Mouse (Mus musculus): ENCODE data around the gene Catip. TPM values are rescaled to one million over a fixed set of nuclear protein-coding genes. Genes with fewer than 3 reads are reported as not detected.
"Not testable (repeated sequence)": the region's sequence is repeated elsewhere in the genome, so short reads cannot be mapped to it uniquely, and the experiment has no call there.

Catip gene
- polyA plus RNA-seq, 1 experiment, result 4.6 TPM

- H3K4me3 ChIP-seq (ENCODE audit: insufficient read depth, low read length), result no peak overlapping the region
- H3K27ac ChIP-seq (ENCODE audit: insufficient read depth, low read length), result no peak overlapping the region
- 0 out of 2 replicates have a peak, but pooled peaks cover 2% of the 10 kb centered on the region for H3K4me1 ChIP-seq (ENCODE audit: control insufficient read depth, insufficient read depth, low read length)
- TF ChIP-seq CTCF (IDR thresholded peaks at IDR 0.05; ENCODE audit: extremely low read depth, insufficient read depth, low read length) (no peak), POLR2A (IDR thresholded peaks at IDR 0.05; ENCODE audit: extremely low read depth, insufficient read depth, low read length) (no peak)
These were observed 33.0 kb downstream of the Catip start for GRCm38 (mm10) chr1:74394858-74395257.

- H3K27ac ChIP-seq (ENCODE audit: insufficient read depth, low read length), result no peak overlapping the region
These were observed 33.4 kb downstream of the Catip start for GRCm38 (mm10) chr1:74395290-74395689.

GRCm38 (mm10) chr1:74396456-74397222, 34.7 kb downstream of the Catip start:
- H3K27ac ChIP-seq (ENCODE audit: insufficient read depth, low read length); H3K4me1 ChIP-seq (ENCODE audit: control insufficient read depth, insufficient read depth, low read length): not testable (repeated sequence)
- peak overlapping the region; percentile 18; the same call in 1 of the 2 replicates for H3K4me3 ChIP-seq (ENCODE audit: insufficient read depth, low read length)

More at GRCm38 (mm10) chr1:74395290-74395689, 33.4 kb downstream of the Catip start:
- no peak for TF ChIP-seq CTCF (IDR thresholded peaks at IDR 0.05; ENCODE audit: extremely low read depth, insufficient read depth, low read length)
- TF ChIP-seq POLR2A (IDR thresholded peaks at IDR 0.05; ENCODE audit: extremely low read depth, insufficient read depth, low read length), result no peak
- Histone ChIP-seq H3K4me1 (ENCODE audit: control insufficient read depth, insufficient read depth, low read length) (0 out of 2 replicates have a peak, but pooled peaks cover 2% of the 10 kb centered on the region), H3K4me3 (ENCODE audit: insufficient read depth, low read length) (no peak overlapping the region)

- H3K4me1 ChIP-seq (ENCODE audit: control insufficient read depth, insufficient read depth, low read length), result 0 out of 2 replicates have a peak, but pooled peaks cover 2% of the 10 kb centered on the region
- peak overlapping the region; percentile 18 for H3K4me3 ChIP-seq (ENCODE audit: insufficient read depth, low read length)
- peak; percentile 58; the same call in 1 of the 2 replicates for TF ChIP-seq POLR2A (IDR thresholded peaks at IDR 0.05; ENCODE audit: extremely low read depth, insufficient read depth, low read length)
- TF ChIP-seq CTCF (IDR thresholded peaks at IDR 0.05; ENCODE audit: extremely low read depth, insufficient read depth, low read length), result peak; percentile 44
- peak overlapping the region; percentile 2; the same call in 1 of the 2 replicates for H3K27ac ChIP-seq (ENCODE audit: insufficient read depth, low read length)
These were observed 35.5 kb downstream of the Catip start for GRCm38 (mm10) chr1:74397268-74397918.

- Histone ChIP-seq H3K27ac (ENCODE audit: insufficient read depth, low read length) (peak overlapping the region; percentile 2; the same call in 1 of the 2 replicates), H3K4me1 (ENCODE audit: control insufficient read depth, insufficient read depth, low read length) (0 out of 2 replicates have a peak, but pooled peaks cover 2% of the 10 kb centered on the region), H3K4me3 (ENCODE audit: insufficient read depth, low read length) (peak overlapping the region; percentile 18)
- TF ChIP-seq CTCF (IDR thresholded peaks at IDR 0.05; ENCODE audit: extremely low read depth, insufficient read depth, low read length) (peak; percentile 42), POLR2A (IDR thresholded peaks at IDR 0.05; ENCODE audit: extremely low read depth, insufficient read depth, low read length) (no peak)
These were observed 36.1 kb downstream of the Catip start for GRCm38 (mm10) chr1:74397919-74398451.

- Histone ChIP-seq H3K4me3 (ENCODE audit: insufficient read depth, low read length) (no peak overlapping the region), H3K4me1 (ENCODE audit: control insufficient read depth, insufficient read depth, low read length) (0 out of 2 replicates have a peak, but pooled peaks cover 2% of the 10 kb centered on the region), H3K27ac (ENCODE audit: insufficient read depth, low read length) (no peak overlapping the region)
- TF ChIP-seq CTCF (IDR thresholded peaks at IDR 0.05; ENCODE audit: extremely low read depth, insufficient read depth, low read length), result no peak
These were observed 38.6 kb downstream of the Catip start for GRCm38 (mm10) chr1:74400531-74400930.

GRCm38 (mm10) chr1:74401015-74401702, 39.3 kb downstream of the Catip start:
- 0 out of 2 replicates have a peak, but pooled peaks cover 2% of the 10 kb centered on the region for H3K4me1 ChIP-seq (ENCODE audit: control insufficient read depth, insufficient read depth, low read length)
- H3K27ac ChIP-seq (ENCODE audit: insufficient read depth, low read length), result no peak overlapping the region
- TF ChIP-seq CTCF (IDR thresholded peaks at IDR 0.05; ENCODE audit: extremely low read depth, insufficient read depth, low read length) (no peak), POLR2A (IDR thresholded peaks at IDR 0.05; ENCODE audit: extremely low read depth, insufficient read depth, low read length) (no peak)
- no peak overlapping the region for H3K4me3 ChIP-seq (ENCODE audit: insufficient read depth, low read length)

GRCm38 (mm10) chr1:74404206-74404605, 42.3 kb downstream of the Catip start:
- Histone ChIP-seq H3K4me3 (ENCODE audit: insufficient read depth, low read length) (no peak overlapping the region), H3K27ac (ENCODE audit: insufficient read depth, low read length) (no peak overlapping the region), H3K4me1 (ENCODE audit: control insufficient read depth, insufficient read depth, low read length) (no peaks in the 10 kb centered on the region)
- no peak for TF ChIP-seq POLR2A (IDR thresholded peaks at IDR 0.05; ENCODE audit: extremely low read depth, insufficient read depth, low read length)
- TF ChIP-seq CTCF (IDR thresholded peaks at IDR 0.05; ENCODE audit: extremely low read depth, insufficient read depth, low read length), result no peak
